Mouse (Mus musculus) brain, embryonic 14.5 days (tissue): ENCODE measurements around the gene Ugt1a5. TPM values are rescaled to one million over a fixed set of nuclear protein-coding genes. Genes with fewer than 3 reads are reported as not detected.

ENCODE experiments used
- DNase-seq: peaks from one replicate; pipeline ENCODE4 v3.0.0-alpha.2; 2011; ENCODE audit warnings: low read depth
- CTCF ChIP-seq: fragments of 200-500 bp; IDR thresholded peaks from 2 replicates; pipeline ENCODE4 v1.5.1; 2012; ENCODE audit warnings: inconsistent platforms, mild to moderate bottlenecking, moderate library complexity, borderline replicate concordance; ENCODE audit not compliant: insufficient read depth, insufficient read length; ENCODE audit errors: extremely low read depth
- POLR2A ChIP-seq: fragments of 200-500 bp; IDR thresholded peaks from 2 replicates; pipeline ENCODE4 v1.6.1; 2012; ENCODE audit warnings: mild to moderate bottlenecking, inconsistent platforms, borderline replicate concordance; ENCODE audit not compliant: poor library complexity, insufficient read depth, insufficient read length, severe bottlenecking; ENCODE audit errors: extremely low read depth
- polyA plus RNA-seq: library from polyadenylated mRNA; depleted of rRNA; stranded (reverse); fragments of >200 nt; gene quantifications from 2 replicates; pipeline ENCODE4 v1.2.3, GENCODE M21; 2012

Gene Ugt1a5
- polyA plus RNA-seq, 1 experiment: not detected

GRCm38 (mm10) chr1:88235046-88235893 lies 69.5 kb downstream of the Ugt1a5 start:
- DNase-seq: no peak
- TF ChIP-seq POLR2A (no peak), CTCF (no peak)

- no peak for DNase-seq
- TF ChIP-seq CTCF (no peak), POLR2A (no peak)
Observed at GRCm38 (mm10) chr1:88235894-88236415, 70.1 kb downstream of the Ugt1a5 start.

GRCm38 (mm10) chr1:88237311-88237710 lies 71.5 kb downstream of the Ugt1a5 start:
- DNase-seq: no peak
- no peak for TF ChIP-seq CTCF
- TF ChIP-seq POLR2A: no peak

- TF ChIP-seq CTCF (no peak), POLR2A (no peak)
- DNase-seq: no peak
Observed at GRCm38 (mm10) chr1:88238771-88239170, 73.0 kb downstream of the Ugt1a5 start.

GRCm38 (mm10) chr1:88240072-88240471 lies 74.3 kb downstream of the Ugt1a5 start:
- TF ChIP-seq POLR2A: no peak
- no peak for TF ChIP-seq CTCF

GRCm38 (mm10) chr1:88240579-88240978 lies 74.8 kb downstream of the Ugt1a5 start:
- TF ChIP-seq POLR2A: no peak
- no peak for TF ChIP-seq CTCF
- no peak for DNase-seq

More at GRCm38 (mm10) chr1:88240072-88240471, 74.3 kb downstream of the Ugt1a5 start:
- DNase-seq: no peak

GRCm38 (mm10) chr1:88243861-88244260 lies 78.0 kb downstream of the Ugt1a5 start:
- DNase-seq: no peak
- TF ChIP-seq CTCF: no peak
- TF ChIP-seq POLR2A: no peak

GRCm38 (mm10) chr1:88245881-88246280 lies 80.1 kb downstream of the Ugt1a5 start:
- TF ChIP-seq POLR2A (no peak), CTCF (no peak)
- no peak for DNase-seq

GRCm38 (mm10) chr1:88246386-88246785 lies 80.6 kb downstream of the Ugt1a5 start:
- no peak for DNase-seq
- TF ChIP-seq POLR2A: no peak
- no peak for TF ChIP-seq CTCF

- DNase-seq: no peak
- TF ChIP-seq CTCF (no peak), POLR2A (no peak)
Observed at GRCm38 (mm10) chr1:88247660-88248059, 81.8 kb downstream of the Ugt1a5 start.

GRCm38 (mm10) chr1:88248658-88249057 lies 82.8 kb downstream of the Ugt1a5 start:
- no peak for DNase-seq
- TF ChIP-seq POLR2A (no peak), CTCF (no peak)

GRCm38 (mm10) chr1:88249596-88249995 lies 83.8 kb downstream of the Ugt1a5 start:
- no peak for TF ChIP-seq POLR2A
- TF ChIP-seq CTCF: no peak
- DNase-seq: no peak
